Mouse (Mus musculus) erythroblast, embryonic 14.5 days (primary cell): Measurements from ENCODE around the gene Polg2.

ENCODE experiments used
- GATA1 ChIP-seq: IDR thresholded peaks from 2 replicates; pipeline ENCODE4 v1.6.1; 2012; ENCODE audit warnings: low read length, inconsistent platforms, mixed read lengths
- TAL1 ChIP-seq: IDR thresholded peaks from 3 replicates; pipeline ENCODE4 v1.6.1; 2012; ENCODE audit warnings: low read length, inconsistent platforms, mixed read lengths

GRCm38 (mm10) chr11:106780590-106781220, 1.4 kb upstream of the Polg2 start:
- TF ChIP-seq GATA1: no peak
- no peak for TF ChIP-seq TAL1
